Mouse (Mus musculus) G1E (cell line): ENCODE results near the gene Vnn1.

Experiments
- CTCF ChIP-seq: IDR thresholded peaks from 2 replicates; pipeline ENCODE4 v1.5.1; 2012; ENCODE audit warnings: low read depth, low read length, inconsistent platforms, mixed read lengths
- GATA1 ChIP-seq: IDR thresholded peaks from 2 replicates; pipeline ENCODE4 v1.6.1; 2012; ENCODE audit warnings: borderline replicate concordance, low read length, inconsistent platforms, mixed read lengths
- GATA2 ChIP-seq: IDR thresholded peaks from 2 replicates; pipeline ENCODE4 v1.6.1; 2012; ENCODE audit warnings: low read depth, low read length, inconsistent platforms, borderline replicate concordance
- POLR2AphosphoS5 ChIP-seq: IDR thresholded peaks from 2 replicates; pipeline ENCODE4 v1.6.1; 2012; ENCODE audit warnings: low read depth, low read length, inconsistent platforms; ENCODE audit not compliant: insufficient replicate concordance
- TAL1 ChIP-seq: conservative IDR thresholded peaks from 2 replicates; pipeline ENCODE4 v1.6.1; 2012; ENCODE audit warnings: low read depth, low read length, inconsistent platforms, mixed read lengths

- TF ChIP-seq GATA1 (no peak), CTCF (no peak), TAL1 (no peak), POLR2AphosphoS5 (no peak), GATA2 (no peak)
Observed at GRCm38 (mm10) chr10:23901119-23901518, 6.6 kb downstream of the Vnn1 start.
